Mouse (Mus musculus) right cerebral cortex, adult 2 months (tissue): Measurements from ENCODE around the gene Pkib.
A peak's percentile ranks its signal among the peaks of the same experiment; 100 is the strongest.

ENCODE experiments used
- DNase-seq, 2 experiments: peaks; one replicate each; pipeline ENCODE4 v3.0.0; 2021 to 2022; ENCODE audit warnings: low spot score in 2 of 2

The Pkib gene

DNA sequence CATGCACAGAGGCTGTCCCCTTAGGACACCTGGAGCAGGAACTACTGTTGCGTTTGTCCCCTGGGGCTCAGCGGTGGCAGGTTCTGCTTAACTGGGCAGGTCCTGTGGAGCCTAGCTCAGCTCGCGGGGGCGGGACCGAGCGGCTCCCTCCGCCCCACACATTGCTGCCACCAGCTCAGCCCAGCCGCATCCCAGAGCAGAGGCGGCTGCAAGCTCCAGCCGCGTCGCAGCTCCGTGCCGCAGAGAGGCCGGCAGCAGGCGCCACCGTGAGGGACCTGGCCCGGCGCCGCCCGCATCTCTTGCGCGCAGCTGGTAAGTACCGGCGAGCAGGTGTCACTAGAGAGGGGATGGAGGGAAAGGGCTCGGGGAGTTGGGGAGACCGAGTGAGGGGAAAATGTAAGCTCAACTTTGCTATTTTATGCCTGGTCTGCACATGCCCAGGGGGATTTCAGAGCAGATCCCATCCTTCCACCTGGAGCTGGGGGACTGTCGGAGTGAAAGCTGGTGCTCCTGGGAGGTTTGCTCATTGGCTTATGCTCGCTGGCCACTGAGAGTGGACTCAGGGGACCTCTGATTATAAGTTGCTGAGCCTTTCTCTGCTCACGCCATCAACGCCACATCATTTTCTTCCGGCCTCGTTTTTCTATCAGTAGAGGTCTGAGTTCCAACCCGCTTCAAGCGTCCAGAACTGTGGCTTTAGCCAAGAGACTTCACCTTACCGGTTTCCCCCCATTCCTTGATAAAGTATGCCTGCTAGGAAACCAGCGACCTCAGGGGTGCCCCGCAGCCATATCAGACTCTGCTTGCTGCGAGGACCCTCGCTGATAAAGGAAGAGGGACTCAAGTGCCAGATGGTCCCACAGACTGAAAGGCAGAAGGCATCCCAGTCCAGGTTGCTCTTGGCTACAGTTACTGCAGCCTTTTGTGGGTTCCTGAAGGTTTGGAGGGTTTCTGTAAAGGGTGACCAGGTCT, at the start of gene Pkib:
Gene Pkib (plus strand): TSS at position 86 of the 972 bp plus-strand sequence.
- DNase-seq: peak; percentile 71 to 72

GRCm38 (mm10) chr10:57583927-57584326, 47.9 kb upstream of the Pkib start:
- DNase-seq: no peak

DNA sequence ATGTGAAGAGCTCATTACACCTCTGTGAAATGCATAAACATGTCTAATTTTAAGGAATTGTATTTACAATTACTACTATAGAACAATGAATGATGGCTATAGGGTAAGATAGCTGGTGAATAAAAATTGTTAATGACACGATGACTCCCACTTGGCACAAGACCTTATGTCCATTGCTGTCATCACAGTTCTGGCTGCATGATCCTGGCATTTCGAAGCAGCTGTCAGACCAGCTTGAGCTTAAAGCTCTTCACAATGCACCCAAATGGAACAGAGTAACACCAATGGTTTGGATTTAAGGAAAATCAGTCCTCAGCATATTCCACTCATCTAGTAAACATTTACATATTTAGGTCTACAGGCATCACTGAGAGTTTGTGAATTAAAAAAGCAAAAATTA, 37.5 kb upstream of the Pkib start:
- no peak for DNase-seq

DNA sequence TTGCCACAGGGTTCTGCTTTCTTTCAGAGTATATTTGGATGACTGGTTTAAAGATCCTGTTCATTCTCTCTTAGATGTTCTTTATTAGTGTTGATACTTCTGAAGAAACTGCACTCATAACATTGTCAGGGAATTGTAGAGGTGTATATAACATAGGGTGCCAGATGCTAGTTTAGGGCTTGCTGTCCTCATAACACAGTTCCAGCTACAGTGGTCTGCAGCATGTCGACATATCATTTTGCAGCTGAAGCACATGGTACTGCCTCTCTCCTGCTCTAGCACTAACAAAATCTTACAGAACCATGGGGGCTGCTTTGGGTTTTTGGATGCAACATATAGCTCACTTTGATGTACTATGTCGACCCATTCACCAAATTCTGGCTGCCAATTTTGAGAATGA, 34.6 kb upstream of the Pkib start:
- DNase-seq: no peak

DNA sequence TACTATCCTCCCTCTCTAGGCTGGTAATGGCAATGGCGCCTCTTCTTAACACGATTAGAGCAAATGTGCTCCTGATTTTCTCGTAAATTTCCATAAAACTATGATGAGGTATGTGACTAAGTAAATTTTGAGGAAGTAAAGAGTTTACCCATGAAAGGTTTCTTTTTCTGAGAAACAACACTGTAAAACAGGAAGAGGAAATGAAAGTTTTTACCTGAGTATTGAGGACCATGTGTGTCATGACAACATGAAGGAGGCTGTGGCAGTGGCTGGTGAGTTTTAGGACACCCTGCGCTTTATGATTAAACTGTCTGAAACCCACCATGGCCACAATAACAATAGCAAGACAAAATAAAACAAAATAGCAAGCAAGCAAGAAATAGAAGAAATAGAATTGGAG, 28.8 kb upstream of the Pkib start:
- no peak for DNase-seq

DNA sequence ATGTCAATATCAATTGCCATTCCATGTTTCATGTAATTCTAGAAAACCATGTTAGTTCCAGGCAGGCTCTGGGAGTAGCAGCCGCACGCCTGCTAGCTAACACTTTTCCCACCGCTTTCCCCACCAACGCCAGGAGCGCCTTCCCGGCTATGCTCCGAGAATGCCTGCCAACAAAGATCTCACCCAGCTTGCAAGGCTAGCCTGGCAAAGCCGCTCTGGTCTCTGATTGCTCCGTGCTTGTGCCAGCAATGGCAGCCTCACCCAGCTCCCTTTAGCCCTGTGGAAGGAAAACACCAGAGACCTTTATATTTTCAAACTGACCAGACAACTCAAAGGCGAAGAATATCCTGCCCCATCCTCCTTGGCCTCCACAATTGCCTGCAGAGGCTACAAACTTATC, 8.5 kb upstream of the Pkib start:
- DNase-seq: no peak

DNA sequence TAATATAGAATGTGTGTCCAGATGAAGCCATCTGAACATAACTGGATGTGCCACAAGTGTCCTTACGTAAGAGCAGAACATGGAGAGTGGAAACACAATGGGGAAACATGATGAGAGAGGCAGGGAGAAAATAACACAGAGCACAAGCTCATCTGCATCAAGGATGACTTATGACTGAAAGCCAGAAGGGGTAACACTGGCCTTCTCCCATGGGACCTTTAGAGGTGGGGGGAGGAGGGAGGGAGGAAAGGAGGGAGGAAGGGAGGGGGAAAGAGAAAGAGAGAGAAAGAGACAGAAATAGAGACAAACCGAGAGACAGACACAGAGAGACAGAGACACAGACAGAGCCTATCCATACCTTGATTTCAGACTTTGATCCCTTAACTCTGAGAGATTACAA, 4.0 kb upstream of the Pkib start:
- no peak for DNase-seq

DNA sequence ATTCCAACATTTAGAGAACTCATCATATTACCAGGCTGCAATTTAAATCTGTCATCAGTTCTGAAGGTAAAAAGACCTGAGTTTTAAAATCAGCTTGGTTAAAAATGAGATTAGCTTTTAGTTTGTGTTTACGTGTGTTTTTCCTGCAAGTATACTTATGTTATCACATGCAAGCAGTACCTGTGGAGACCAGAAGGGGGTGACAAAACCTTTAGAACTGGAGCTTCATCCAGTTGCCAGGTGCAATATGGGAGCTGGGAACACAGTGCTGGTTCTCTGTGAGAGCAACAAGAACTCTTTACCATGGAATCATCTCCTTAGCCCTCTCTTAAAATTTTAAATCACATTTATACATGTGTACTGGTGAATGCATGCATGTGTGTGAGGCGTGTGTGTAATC, 1.2 kb upstream of the Pkib start:
- DNase-seq: no peak

DNA sequence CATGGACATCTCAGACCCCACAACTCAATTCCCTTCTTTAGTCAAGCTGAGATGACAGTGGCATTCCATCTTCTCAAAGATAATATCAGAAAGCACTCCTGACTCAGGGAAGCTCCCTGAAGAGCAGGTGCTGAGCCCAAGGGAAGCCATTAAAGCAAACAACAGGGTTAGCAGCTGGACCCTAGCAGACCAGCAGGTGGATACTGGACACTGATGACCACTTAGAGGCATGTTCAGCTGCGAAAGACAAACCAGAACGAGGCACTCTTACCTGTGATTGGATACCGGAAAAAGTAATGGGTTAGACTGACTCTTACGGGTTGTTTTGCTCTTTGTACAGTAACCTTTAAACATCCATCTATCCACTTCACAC, 1.1 kb downstream of the Pkib start:
- DNase-seq: no peak

GRCm38 (mm10) chr10:57636970-57637369, 5.2 kb downstream of the Pkib start:
- no peak for DNase-seq

DNA sequence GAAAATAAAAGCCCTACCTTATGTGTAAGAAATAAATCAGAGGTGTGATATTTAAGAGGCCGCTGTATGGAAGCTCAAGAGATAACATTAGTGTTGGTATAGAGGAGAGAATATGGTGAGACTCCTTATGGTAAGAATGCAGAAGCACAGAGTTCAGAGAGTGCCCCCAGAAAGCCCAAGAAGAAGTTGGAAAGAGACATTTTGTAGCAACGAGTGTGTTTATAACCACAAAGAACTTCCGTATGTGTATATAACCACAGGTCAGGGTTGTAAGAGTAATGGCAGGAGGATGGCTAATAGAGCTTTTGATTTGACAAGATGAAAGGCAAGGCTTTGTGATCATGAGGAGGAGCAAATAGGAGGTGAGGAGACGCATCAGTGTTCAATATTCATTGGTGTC, 6.5 kb downstream of the Pkib start:
- no peak for DNase-seq

DNA sequence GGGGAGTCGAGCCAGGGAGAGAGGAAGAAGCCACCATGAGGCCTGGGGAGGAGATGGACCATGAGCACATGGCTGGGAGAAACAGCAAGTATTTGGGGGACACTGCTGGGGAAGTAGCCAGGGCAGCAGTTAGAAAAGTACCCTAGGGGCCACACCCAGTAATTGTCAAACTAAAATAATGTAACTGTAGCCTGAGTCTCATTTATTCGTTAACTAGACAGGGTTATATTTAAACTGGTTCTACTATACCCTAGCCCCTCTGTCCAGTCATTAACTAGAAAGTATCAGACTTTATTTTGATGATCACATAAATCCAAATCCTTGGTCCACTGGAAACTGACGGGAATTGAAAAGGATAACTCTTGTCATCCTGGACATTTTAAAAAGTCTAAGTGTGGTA, 7.8 kb downstream of the Pkib start:
- DNase-seq: no peak

- DNase-seq: no peak
These were observed 21.5 kb downstream of the Pkib start for GRCm38 (mm10) chr10:57653297-57653696.

DNA sequence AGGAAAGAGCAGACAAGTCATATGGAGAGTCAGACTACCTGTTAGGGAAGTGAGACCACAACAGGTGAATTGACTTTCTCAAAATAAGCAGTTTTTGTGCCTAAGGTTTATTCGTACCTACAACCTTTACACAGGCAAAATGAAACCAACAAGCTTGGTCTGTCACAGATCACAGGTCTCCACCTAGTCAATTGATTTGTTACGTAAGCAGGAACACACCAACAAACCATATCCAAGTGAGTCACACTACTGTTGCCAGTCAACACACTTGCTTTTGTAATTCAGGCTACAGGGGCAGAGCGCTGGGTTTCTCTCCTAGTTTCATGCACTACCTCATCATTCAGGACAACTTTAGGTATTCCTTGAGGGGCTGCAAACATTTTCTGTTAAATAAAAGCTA, 28.7 kb downstream of the Pkib start:
- no peak for DNase-seq

DNA sequence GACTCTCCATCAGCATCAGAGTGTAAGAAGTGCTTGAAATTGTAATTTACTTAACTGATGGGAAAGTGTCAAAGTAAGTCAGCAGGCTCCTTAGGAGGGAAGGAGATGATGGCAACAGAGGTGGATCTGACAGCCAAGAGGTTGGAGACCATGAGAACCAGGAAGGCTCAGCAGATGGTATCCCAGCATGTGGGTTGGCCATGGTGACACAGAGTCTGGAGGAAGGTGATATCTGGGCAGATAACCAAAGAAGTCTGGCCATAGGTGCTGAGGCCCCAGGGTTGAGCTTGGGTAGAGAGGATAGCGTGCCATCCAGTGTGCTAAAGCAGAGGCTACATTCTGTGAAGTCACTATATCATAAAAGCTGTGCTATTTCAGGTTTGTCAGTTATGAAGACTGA, 32.0 kb downstream of the Pkib start:
- DNase-seq: no peak

DNA sequence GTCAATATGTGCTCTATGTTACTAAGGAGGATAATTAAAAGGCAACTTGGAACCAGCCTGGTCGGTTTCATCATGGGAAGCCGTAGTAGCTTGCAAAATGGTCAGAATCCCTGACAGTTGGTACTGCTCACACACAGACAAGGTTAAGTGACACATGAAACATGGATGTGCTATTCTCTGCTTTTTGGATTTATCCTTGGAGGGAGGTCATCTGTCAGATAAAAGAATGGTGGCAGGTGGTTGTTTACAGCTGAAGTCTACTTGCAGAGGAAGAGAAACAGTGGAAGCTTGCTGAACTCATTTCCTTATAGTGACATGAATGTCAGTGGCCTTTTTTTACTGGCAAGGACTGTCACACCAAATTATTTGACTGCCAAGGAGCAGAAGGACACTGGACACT, 32.5 kb downstream of the Pkib start:
- DNase-seq: no peak

DNA sequence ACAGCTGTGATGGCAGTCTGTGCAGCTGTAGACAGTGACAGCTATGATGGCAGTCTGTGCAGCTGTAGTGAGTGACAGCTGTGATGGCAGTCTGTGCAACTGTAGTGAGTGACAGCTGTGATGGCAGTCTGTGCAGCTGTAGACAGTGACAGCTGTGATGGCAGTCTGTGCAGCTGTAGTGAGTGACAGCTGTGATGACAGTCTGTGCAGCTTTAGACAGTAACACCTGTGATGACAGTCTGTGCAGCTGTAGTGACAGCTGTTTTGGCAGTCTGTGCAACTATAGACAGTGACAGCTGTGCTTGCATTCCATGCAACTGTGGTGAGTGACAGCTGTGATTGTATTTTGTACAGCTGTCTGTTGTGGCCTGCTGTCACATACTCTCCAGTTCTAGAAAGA, 44.0 kb downstream of the Pkib start:
- no peak for DNase-seq

GRCm38 (mm10) chr10:57687999-57688398, 56.2 kb downstream of the Pkib start:
- no peak for DNase-seq

DNA sequence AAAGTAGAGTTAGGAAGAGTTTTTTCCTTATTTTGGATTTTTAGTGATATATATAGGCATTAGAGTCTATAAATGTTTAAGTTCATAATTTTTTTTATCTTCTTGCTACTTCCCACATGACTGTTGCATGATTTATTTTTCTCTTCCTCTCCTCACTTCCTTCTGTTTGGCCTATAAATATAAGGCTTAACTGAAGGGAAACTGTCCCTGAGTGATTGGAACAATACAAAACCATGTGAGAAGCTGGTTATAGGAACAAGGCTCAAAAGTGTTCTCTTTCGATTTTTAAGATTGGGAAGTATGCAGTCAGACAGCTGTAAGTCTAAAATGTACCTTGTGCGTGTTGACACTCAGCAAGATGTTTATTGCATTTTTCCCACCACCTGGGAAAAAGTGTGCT, 58.4 kb downstream of the Pkib start:
- DNase-seq: no peak

DNA sequence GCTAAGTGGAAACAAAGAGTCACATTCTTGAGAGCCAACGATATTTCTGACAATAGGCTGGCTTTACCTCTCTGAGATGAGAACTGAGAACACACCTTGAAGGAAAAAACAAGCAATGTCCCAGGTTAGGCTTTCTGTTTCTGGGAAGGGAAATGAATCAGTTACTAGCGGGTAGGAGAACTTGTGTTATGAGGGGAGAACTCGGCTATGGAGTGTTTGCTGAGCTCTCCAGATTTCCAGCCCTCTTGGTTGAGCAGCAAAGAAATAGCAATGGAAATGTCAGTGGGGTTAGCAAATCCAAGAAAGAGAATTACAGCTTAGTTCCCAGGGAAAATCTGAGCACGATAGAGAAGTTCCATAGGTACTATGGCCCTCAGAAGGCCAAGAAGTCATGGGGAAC, 70.5 kb downstream of the Pkib start:
- no peak for DNase-seq

DNA sequence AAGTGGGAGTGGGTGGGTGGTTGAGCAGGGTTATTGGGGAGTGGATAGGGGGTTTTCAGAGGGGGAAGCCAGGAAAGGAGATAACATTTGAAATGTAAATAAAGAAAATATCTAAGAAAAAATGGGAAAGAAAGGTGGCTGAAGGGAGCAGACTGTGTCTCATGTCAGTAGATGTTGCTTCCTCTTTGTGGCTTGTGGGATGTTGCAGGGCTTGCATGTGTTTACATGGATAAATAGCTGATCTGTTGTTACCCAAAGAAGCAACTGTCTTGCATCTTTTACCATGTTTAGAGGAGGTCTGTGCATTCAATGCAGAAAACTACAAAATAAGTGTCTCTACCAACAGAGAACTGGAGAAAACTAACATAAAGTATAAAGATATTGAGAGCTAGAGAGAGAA, 89.3 kb downstream of the Pkib start:
- no peak for DNase-seq

- no peak for DNase-seq
These were observed 90.6 kb downstream of the Pkib start for GRCm38 (mm10) chr10:57722363-57722762.

DNA sequence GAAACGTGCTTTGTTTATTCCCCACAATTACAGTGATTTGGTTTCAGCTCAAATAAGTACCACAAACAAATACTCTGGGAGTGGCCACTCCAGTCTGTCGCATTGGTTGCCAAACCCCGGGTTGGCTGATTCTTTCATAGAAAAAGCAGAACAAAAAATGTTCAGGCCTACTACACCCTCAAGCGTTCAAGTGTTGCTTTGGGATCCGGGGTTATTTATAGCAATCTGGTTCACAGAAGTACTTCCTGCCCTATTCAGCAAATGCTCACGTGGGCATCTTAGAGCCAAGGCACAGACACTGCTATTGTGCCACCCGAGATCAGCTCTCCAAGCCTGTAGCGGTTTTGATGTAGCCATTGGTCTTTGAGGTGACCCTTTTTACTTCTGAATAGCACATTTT, 95.9 kb downstream of the Pkib start:
- no peak for DNase-seq

- no peak for DNase-seq
These were observed 99.9 kb downstream of the Pkib start for GRCm38 (mm10) chr10:57731672-57732071.
